Mouse (Mus musculus): ENCODE results near the gene Vsig2.

DNA sequence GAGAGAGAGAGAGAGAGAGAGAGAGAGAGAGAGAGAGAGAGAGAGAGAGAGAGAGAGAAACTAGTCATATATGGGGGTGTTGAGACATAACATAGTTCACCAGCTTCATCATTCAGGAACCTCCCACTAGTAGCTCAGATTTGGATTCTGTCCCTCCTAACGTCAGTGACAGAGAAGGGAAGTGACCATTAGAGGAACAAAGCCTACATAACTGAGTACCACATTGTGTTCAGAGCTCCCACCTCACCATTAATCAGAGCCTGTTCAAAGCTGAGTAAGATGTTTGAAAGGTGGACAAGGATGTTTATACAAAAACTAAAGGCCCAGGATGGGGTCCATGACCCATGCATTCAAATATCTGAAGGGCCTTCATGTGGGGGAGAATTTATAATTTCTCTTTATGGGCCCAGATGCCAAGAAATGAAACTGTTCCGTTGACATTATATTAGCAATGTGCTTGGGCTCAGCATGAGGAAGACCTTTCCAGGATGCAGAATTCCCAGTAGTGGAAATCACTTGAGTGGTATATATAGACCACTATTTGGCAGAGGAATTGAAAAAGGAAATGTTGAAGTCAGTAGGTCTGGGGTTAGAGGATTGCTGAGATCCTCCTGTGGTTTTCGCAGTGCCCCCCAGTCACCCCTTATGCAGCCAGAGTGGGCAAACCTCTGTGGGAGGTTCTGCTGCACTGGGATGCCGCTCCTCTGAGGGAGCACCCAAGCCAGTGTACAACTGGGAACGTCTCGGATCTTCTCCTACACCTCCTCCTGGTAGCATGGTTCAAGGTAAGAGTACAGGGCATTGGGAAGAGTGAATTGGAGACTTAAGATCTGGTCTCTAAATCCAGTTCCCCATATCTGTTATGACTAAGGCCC is 1.9 kb downstream of the Vsig2 start:
- no peak for TF ChIP-seq TAL1 (IDR thresholded peaks at IDR 0.05; ENCODE audit: low read length)
- TF ChIP-seq GATA1 (IDR thresholded peaks at IDR 0.05; ENCODE audit: low read length) = no peak
